Mouse (Mus musculus): ENCODE measurements around the gene Frmd4b. TPM values are rescaled to one million over a fixed set of nuclear protein-coding genes. Genes with fewer than 3 reads are reported as not detected.

Gene Frmd4b
- total and polyA plus RNA-seq, 2 experiments = 11.9 to 38.0 TPM

DNA sequence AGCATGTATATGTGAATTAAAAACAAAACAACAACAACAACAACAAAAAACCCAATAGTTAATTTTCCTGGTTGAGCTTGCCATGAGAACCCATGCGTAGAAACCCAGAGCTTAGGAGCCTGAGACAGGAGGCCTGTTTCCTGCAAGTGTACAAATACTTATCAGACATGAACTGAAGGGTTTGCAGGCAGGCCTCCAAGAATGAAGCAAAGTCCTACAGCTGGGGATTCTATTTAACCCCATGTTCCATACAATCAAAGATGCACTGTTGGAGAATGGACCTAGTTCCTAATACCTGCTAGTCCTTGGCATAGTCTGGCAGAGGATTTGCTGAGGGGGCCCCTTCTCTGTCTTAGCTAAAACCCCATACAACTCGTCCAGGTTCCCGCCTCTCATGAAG lies 276.2 kb downstream of the Frmd4b start:
- 89% methylated on average over 3 of the region's 3 CpGs for WGBS
- H3K79me2 ChIP-seq (ENCODE audit: control insufficient read depth, insufficient read depth, low read length) = peaks cover 29% of the 10 kb centered on the region; the same call in 1 of the 2 replicates
- no peak overlapping the region for H3K9ac ChIP-seq (ENCODE audit: low read depth, low read length)
- H3K27me3 ChIP-seq (ENCODE audit: control insufficient read depth, insufficient read depth, low read length) = no peaks in the 10 kb centered on the region
- TF ChIP-seq POLR2A (IDR thresholded peaks at IDR 0.05; ENCODE audit: extremely low read depth, insufficient read depth, low read length) (no peak), CTCF (IDR thresholded peaks at IDR 0.05; ENCODE audit: low read depth, low read length) (no peak)
- no peak overlapping the region for H3K4me3 ChIP-seq (ENCODE audit: insufficient read depth, low read depth, low read length)
- peaks cover 6% of the 10 kb centered on the region for H3K4me1 ChIP-seq (ENCODE audit: control insufficient read depth, insufficient read depth, low read length)
- H3K27ac ChIP-seq (replicated peaks; ENCODE audit: insufficient read depth, low read depth, low read length) = no peak overlapping the region
- no peak for DNase-seq (ENCODE audit: extremely low read depth, low read depth, low spot score)
- peaks cover 5% of the 10 kb centered on the region for H3K36me3 ChIP-seq (ENCODE audit: control insufficient read depth, insufficient read depth, low read length)

DNA sequence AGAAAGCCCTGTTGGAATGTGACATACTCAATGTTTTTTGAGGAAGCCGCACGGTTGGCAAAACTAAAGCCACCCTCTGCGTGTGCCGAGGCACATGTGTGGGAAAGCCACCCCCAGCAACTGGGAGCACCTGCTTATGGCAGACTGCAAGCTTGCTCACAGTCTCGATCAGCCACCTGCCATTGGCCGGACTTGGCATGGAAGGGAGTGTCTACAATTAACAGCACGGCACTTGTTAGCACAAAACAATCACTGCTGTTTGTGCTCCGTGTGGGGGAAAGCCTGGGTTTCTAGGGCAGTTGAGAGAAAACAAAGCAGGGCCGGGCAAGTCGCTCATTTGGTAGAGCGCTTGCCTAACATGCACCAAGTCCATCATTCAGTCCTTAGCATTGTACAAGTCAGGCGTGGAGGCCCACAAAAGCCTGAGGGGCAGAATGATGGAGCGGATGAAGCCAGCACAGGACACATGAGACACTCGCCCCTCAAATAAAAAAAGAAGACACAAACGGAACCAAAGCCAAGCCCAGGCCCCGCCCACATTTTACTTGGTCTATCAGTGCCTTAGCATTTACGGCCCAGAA lies 277.0 kb downstream of the Frmd4b start:
- WGBS = 90% methylated on average over 17 of the region's 17 CpGs
- Histone ChIP-seq H3K79me2 (ENCODE audit: control insufficient read depth, insufficient read depth, low read length) (peaks cover 22% of the 10 kb centered on the region; the same call in 1 of the 2 replicates), H3K27me3 (ENCODE audit: control insufficient read depth, insufficient read depth, low read length) (no peaks in the 10 kb centered on the region), H3K9ac (ENCODE audit: low read depth, low read length) (no peak overlapping the region), H3K4me1 (ENCODE audit: control insufficient read depth, insufficient read depth, low read length) (peaks cover 6% of the 10 kb centered on the region), H3K4me3 (ENCODE audit: insufficient read depth, low read depth, low read length) (no peak overlapping the region), H3K36me3 (ENCODE audit: control insufficient read depth, insufficient read depth, low read length) (peaks cover 5% of the 10 kb centered on the region), H3K27ac (replicated peaks; ENCODE audit: insufficient read depth, low read depth, low read length) (no peak overlapping the region)
- TF ChIP-seq POLR2A (IDR thresholded peaks at IDR 0.05; ENCODE audit: extremely low read depth, insufficient read depth, low read length) = no peak
- no peak for TF ChIP-seq CTCF (IDR thresholded peaks at IDR 0.05; ENCODE audit: low read depth, low read length)
- no peak for DNase-seq (ENCODE audit: extremely low read depth, low read depth, low spot score)

GRCm38 (mm10) chr6:97339271-97339681 lies 278.1 kb downstream of the Frmd4b start:
- H3K4me3 ChIP-seq (ENCODE audit: insufficient read depth, low read depth, low read length) = no peak overlapping the region
- WGBS = 85% methylated on average over 5 of the region's 5 CpGs
- DNase-seq (ENCODE audit: extremely low read depth, low read depth, low spot score) = no peak
- peaks cover 22% of the 10 kb centered on the region; the same call in 1 of the 2 replicates for H3K79me2 ChIP-seq (ENCODE audit: control insufficient read depth, insufficient read depth, low read length)
- H3K9ac ChIP-seq (ENCODE audit: low read depth, low read length) = no peak overlapping the region
- H3K27ac ChIP-seq (replicated peaks; ENCODE audit: insufficient read depth, low read depth, low read length) = no peak overlapping the region
- no peak for TF ChIP-seq POLR2A (IDR thresholded peaks at IDR 0.05; ENCODE audit: extremely low read depth, insufficient read depth, low read length)
- TF ChIP-seq CTCF (IDR thresholded peaks at IDR 0.05; ENCODE audit: low read depth, low read length) = no peak
- H3K36me3 ChIP-seq (ENCODE audit: control insufficient read depth, insufficient read depth, low read length) = peaks cover 7% of the 10 kb centered on the region
- no peaks in the 10 kb centered on the region for H3K27me3 ChIP-seq (ENCODE audit: control insufficient read depth, insufficient read depth, low read length)
- H3K4me1 ChIP-seq (ENCODE audit: control insufficient read depth, insufficient read depth, low read length) = peaks cover 6% of the 10 kb centered on the region

DNA sequence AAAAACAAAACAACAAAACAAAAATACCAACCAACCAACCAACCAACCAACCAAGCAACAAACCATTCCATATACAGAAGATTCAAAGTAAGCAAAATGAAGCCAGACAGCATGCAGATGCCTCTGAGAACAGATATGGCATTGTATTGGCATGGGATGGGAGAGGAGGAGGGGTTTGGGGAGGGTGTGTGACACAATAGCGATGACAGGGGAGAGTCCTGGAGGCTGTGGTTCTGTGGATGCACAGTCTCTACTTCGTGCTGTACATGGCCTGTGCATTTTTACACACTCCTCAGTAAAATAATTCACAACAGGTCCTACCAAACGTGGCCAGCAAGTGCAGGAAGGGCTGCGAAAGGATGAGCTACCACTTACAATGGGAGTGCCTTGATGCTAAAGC lies 278.5 kb downstream of the Frmd4b start:
- TF ChIP-seq CTCF (IDR thresholded peaks at IDR 0.05; ENCODE audit: low read depth, low read length) (no peak), POLR2A (IDR thresholded peaks at IDR 0.05; ENCODE audit: extremely low read depth, insufficient read depth, low read length) (no peak)
- Histone ChIP-seq H3K79me2 (ENCODE audit: control insufficient read depth, insufficient read depth, low read length) (peaks cover 22% of the 10 kb centered on the region; the same call in 1 of the 2 replicates), H3K4me1 (ENCODE audit: control insufficient read depth, insufficient read depth, low read length) (peaks cover 6% of the 10 kb centered on the region), H3K4me3 (ENCODE audit: insufficient read depth, low read depth, low read length) (no peak overlapping the region), H3K27ac (replicated peaks; ENCODE audit: insufficient read depth, low read depth, low read length) (no peak overlapping the region), H3K27me3 (ENCODE audit: control insufficient read depth, insufficient read depth, low read length) (no peaks in the 10 kb centered on the region), H3K36me3 (ENCODE audit: control insufficient read depth, insufficient read depth, low read length) (peaks cover 7% of the 10 kb centered on the region), H3K9ac (ENCODE audit: low read depth, low read length) (no peak overlapping the region)
- no peak for DNase-seq (ENCODE audit: extremely low read depth, low read depth, low spot score)
- 85% methylated on average over 4 of the region's 4 CpGs for WGBS

DNA sequence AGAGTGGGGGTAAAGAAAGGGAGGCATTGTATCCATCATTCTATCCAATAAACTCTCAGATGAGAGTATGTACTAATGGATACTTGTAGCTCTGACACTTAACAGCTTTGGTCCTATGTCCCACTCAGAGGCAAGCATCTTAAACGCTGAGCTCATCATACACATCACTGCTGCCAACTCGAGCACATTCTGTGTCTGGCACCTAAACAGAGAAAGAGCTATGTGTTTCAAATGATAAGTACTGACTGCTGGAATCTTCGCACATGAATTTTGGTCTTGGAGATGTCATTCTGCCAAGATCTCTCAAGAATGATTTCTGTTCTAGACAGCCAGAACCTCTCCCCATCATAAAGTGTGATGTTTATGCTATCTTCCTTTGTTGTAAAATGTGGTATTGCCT lies 284.0 kb downstream of the Frmd4b start:
- H3K79me2 ChIP-seq (ENCODE audit: control insufficient read depth, insufficient read depth, low read length) = peaks cover 10% of the 10 kb centered on the region; the same call in 1 of the 2 replicates
- 83% methylated on average over 3 of the region's 3 CpGs for WGBS
- H3K4me1 ChIP-seq (ENCODE audit: control insufficient read depth, insufficient read depth, low read length) = no peaks in the 10 kb centered on the region
- H3K9ac ChIP-seq (ENCODE audit: low read depth, low read length) = no peak overlapping the region
- H3K27me3 ChIP-seq (ENCODE audit: control insufficient read depth, insufficient read depth, low read length) = no peaks in the 10 kb centered on the region
- TF ChIP-seq POLR2A (IDR thresholded peaks at IDR 0.05; ENCODE audit: extremely low read depth, insufficient read depth, low read length) (no peak), CTCF (IDR thresholded peaks at IDR 0.05; ENCODE audit: low read depth, low read length) (no peak)
- no peak overlapping the region for H3K27ac ChIP-seq (replicated peaks; ENCODE audit: insufficient read depth, low read depth, low read length)
- peaks cover 16% of the 10 kb centered on the region for H3K36me3 ChIP-seq (ENCODE audit: control insufficient read depth, insufficient read depth, low read length)
- DNase-seq (ENCODE audit: extremely low read depth, low read depth, low spot score) = no peak
- no peak overlapping the region for H3K4me3 ChIP-seq (ENCODE audit: insufficient read depth, low read depth, low read length)

DNA sequence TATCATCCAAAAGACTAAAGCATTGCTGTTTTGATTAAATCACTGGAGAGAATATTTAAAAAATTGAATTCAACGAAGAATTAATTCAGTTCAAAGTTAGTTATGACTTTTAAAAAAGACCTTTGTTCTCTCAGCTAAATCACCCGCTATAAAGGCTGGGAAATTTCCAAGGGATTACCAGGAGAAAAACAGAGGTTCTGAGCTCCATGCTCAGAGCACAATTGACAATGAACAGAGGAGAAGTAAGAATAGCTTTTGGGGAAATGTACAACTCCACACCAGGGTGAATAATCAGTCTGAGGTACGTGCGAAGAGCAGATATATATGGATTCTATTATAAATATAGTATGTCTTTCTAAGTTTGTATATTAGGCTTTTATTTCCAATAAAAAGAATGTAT lies 293.4 kb downstream of the Frmd4b start:
- DNase-seq (ENCODE audit: extremely low read depth, low read depth, low spot score) = no peak
- Histone ChIP-seq H3K36me3 (ENCODE audit: control insufficient read depth, insufficient read depth, low read length) (peaks cover 56% of the 10 kb centered on the region), H3K4me3 (ENCODE audit: insufficient read depth, low read depth, low read length) (no peak overlapping the region), H3K27ac (replicated peaks; ENCODE audit: insufficient read depth, low read depth, low read length) (no peak overlapping the region), H3K79me2 (ENCODE audit: control insufficient read depth, insufficient read depth, low read length) (peaks cover 3% of the 10 kb centered on the region; the same call in 1 of the 2 replicates), H3K9ac (ENCODE audit: low read depth, low read length) (no peak overlapping the region), H3K4me1 (ENCODE audit: control insufficient read depth, insufficient read depth, low read length) (no peaks in the 10 kb centered on the region), H3K27me3 (ENCODE audit: control insufficient read depth, insufficient read depth, low read length) (no peaks in the 10 kb centered on the region)
- TF ChIP-seq CTCF (IDR thresholded peaks at IDR 0.05; ENCODE audit: low read depth, low read length) (no peak), POLR2A (IDR thresholded peaks at IDR 0.05; ENCODE audit: extremely low read depth, insufficient read depth, low read length) (no peak)
- WGBS = 87% methylated on average over 4 of the region's 4 CpGs

Measured in liver, adult 2 months (tissue).